Mouse (Mus musculus): ENCODE data around the gene Ahctf1.

DNA sequence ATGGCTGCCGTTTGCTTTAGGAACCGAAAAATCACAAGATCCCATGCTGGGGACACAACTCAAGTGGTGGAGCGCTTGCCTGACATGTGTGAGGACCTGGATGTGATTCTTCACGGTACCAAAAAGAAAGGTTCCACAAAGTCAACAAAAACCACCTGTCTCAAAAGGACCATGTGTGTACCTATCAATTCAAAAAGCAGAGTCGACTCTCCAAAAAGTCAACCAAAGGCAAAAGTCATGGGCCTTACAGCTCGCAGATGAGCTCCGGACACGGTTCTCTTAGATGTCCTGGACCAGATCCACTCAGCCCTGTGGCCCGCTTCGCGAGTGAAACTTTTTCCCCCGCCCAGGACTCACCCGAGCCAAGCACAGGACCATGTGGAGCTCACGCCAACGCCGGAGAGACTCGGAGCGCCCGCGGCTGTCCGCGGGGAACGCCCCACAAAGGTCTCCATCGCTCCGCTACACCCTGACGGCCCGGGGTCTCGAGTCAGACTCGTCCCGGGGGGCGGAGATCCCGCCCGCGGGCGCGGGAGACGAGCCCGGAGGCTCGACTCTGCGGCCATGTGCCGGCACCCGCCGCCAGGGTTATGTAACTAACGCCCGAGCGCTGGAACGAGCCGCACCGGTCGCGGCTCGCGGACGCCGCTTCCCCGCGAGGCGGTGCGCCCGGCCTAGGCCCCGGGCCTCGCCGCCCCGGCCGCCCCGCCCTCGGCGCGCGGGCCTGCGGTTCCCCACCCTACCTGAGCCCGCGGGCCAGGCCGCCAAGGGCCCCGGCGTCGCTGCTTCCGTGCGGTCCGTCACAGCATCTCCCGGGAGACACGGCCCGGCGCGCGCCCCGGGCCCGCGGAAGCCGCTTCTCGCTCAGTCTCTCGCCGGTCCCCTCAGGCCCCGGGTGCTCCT lies 619 bp downstream of the Ahctf1 start, which contains the start of gene Gm10518:
- TF ChIP-seq CTCF (IDR thresholded peaks at IDR 0.05; ENCODE audit: extremely low read depth, insufficient read length, insufficient replicate concordance, low read depth, low read length) = no peak
- TF ChIP-seq POLR2A (IDR thresholded peaks at IDR 0.05; ENCODE audit: low read depth, low read length) = no peak
